Mouse (Mus musculus): ENCODE results near the gene Prima1. TPM values are rescaled to one million over a fixed set of nuclear protein-coding genes. Genes with fewer than 3 reads are reported as not detected.

Prima1 gene
- polyA plus RNA-seq, 1 experiment, result not detected

- no peaks in the 10 kb centered on the region for H3K4me1 ChIP-seq (replicated peaks; ENCODE audit: control insufficient read depth, insufficient read depth, low read length)
- H3K36me3 ChIP-seq (ENCODE audit: control insufficient read depth, insufficient read depth, low read length), result no peaks in the 10 kb centered on the region
- 82% methylated on average over 12 of the region's 12 CpGs for WGBS
Measured at GRCm38 (mm10) chr12:103168892-103169291, 73.1 kb downstream of the Prima1 start.

GRCm38 (mm10) chr12:103164101-103165030, 77.6 kb downstream of the Prima1 start:
- DNase-seq, result no peak
- H3K4me1 ChIP-seq (replicated peaks; ENCODE audit: control insufficient read depth, insufficient read depth, low read length), result no peaks in the 10 kb centered on the region
- 79% methylated on average over 14 of the region's 14 CpGs for WGBS
- TF ChIP-seq CTCF (IDR thresholded peaks at IDR 0.05; ENCODE audit: borderline replicate concordance, control insufficient read depth, extremely low read depth, insufficient read depth, low read length, poor library complexity) (no peak), POLR2A (IDR thresholded peaks at IDR 0.05; ENCODE audit: control insufficient read depth, extremely low read depth, insufficient read depth, low read length, poor library complexity) (no peak)
- H3K27me3 ChIP-seq (ENCODE audit: control insufficient read depth, insufficient read depth, low read length), result no peaks in the 10 kb centered on the region
- H3K36me3 ChIP-seq (ENCODE audit: control insufficient read depth, insufficient read depth, low read length), result no peaks in the 10 kb centered on the region
- H3K27ac ChIP-seq (ENCODE audit: control insufficient read depth, insufficient read depth, low read length), result no peak overlapping the region
- H3K4me3 ChIP-seq (ENCODE audit: control insufficient read depth, insufficient read depth, low read length), result no peak overlapping the region

More at GRCm38 (mm10) chr12:103168892-103169291, 73.1 kb downstream of the Prima1 start:
- DNase-seq, result no peak
- Histone ChIP-seq H3K27me3 (ENCODE audit: control insufficient read depth, insufficient read depth, low read length) (no peaks in the 10 kb centered on the region), H3K27ac (ENCODE audit: control insufficient read depth, insufficient read depth, low read length) (no peak overlapping the region), H3K4me3 (ENCODE audit: control insufficient read depth, insufficient read depth, low read length) (no peak overlapping the region)
- no peak for TF ChIP-seq POLR2A (IDR thresholded peaks at IDR 0.05; ENCODE audit: control insufficient read depth, extremely low read depth, insufficient read depth, low read length, poor library complexity)
- no peak for TF ChIP-seq CTCF (IDR thresholded peaks at IDR 0.05; ENCODE audit: borderline replicate concordance, control insufficient read depth, extremely low read depth, insufficient read depth, low read length, poor library complexity)

GRCm38 (mm10) chr12:103163596-103163995, 78.4 kb downstream of the Prima1 start:
- no peak overlapping the region for H3K27ac ChIP-seq (ENCODE audit: control insufficient read depth, insufficient read depth, low read length)
- no peaks in the 10 kb centered on the region for H3K36me3 ChIP-seq (ENCODE audit: control insufficient read depth, insufficient read depth, low read length)
- no peaks in the 10 kb centered on the region for H3K4me1 ChIP-seq (replicated peaks; ENCODE audit: control insufficient read depth, insufficient read depth, low read length)
- no peak for DNase-seq
- 87% methylated on average over 10 of the region's 10 CpGs for WGBS
- no peak overlapping the region for H3K4me3 ChIP-seq (ENCODE audit: control insufficient read depth, insufficient read depth, low read length)
- H3K27me3 ChIP-seq (ENCODE audit: control insufficient read depth, insufficient read depth, low read length), result no peaks in the 10 kb centered on the region
- no peak for TF ChIP-seq POLR2A (IDR thresholded peaks at IDR 0.05; ENCODE audit: control insufficient read depth, extremely low read depth, insufficient read depth, low read length, poor library complexity)
- TF ChIP-seq CTCF (IDR thresholded peaks at IDR 0.05; ENCODE audit: borderline replicate concordance, control insufficient read depth, extremely low read depth, insufficient read depth, low read length, poor library complexity), result no peak

- no peak for TF ChIP-seq CTCF (IDR thresholded peaks at IDR 0.05; ENCODE audit: borderline replicate concordance, control insufficient read depth, extremely low read depth, insufficient read depth, low read length, poor library complexity)
- no peak for TF ChIP-seq POLR2A (IDR thresholded peaks at IDR 0.05; ENCODE audit: control insufficient read depth, extremely low read depth, insufficient read depth, low read length, poor library complexity)
- Histone ChIP-seq H3K27me3 (ENCODE audit: control insufficient read depth, insufficient read depth, low read length) (no peaks in the 10 kb centered on the region), H3K36me3 (ENCODE audit: control insufficient read depth, insufficient read depth, low read length) (no peaks in the 10 kb centered on the region), H3K4me3 (ENCODE audit: control insufficient read depth, insufficient read depth, low read length) (no peak overlapping the region), H3K27ac (ENCODE audit: control insufficient read depth, insufficient read depth, low read length) (no peak overlapping the region), H3K4me1 (replicated peaks; ENCODE audit: control insufficient read depth, insufficient read depth, low read length) (no peaks in the 10 kb centered on the region)
- DNase-seq, result no peak
- 96% methylated on average over 4 of the region's 4 CpGs for WGBS
Measured at GRCm38 (mm10) chr12:103160721-103161120, 81.2 kb downstream of the Prima1 start.

GRCm38 (mm10) chr12:103159016-103159415, 82.9 kb downstream of the Prima1 start:
- H3K27me3 ChIP-seq (ENCODE audit: control insufficient read depth, insufficient read depth, low read length), result no peaks in the 10 kb centered on the region
- H3K36me3 ChIP-seq (ENCODE audit: control insufficient read depth, insufficient read depth, low read length), result no peaks in the 10 kb centered on the region
- H3K27ac ChIP-seq (ENCODE audit: control insufficient read depth, insufficient read depth, low read length), result no peak overlapping the region
- TF ChIP-seq CTCF (IDR thresholded peaks at IDR 0.05; ENCODE audit: borderline replicate concordance, control insufficient read depth, extremely low read depth, insufficient read depth, low read length, poor library complexity) (no peak), POLR2A (IDR thresholded peaks at IDR 0.05; ENCODE audit: control insufficient read depth, extremely low read depth, insufficient read depth, low read length, poor library complexity) (no peak)
- WGBS, result 82% methylated on average over 8 of the region's 8 CpGs
- no peak overlapping the region for H3K4me3 ChIP-seq (ENCODE audit: control insufficient read depth, insufficient read depth, low read length)
- no peak for DNase-seq
- no peaks in the 10 kb centered on the region for H3K4me1 ChIP-seq (replicated peaks; ENCODE audit: control insufficient read depth, insufficient read depth, low read length)

- no peaks in the 10 kb centered on the region for H3K36me3 ChIP-seq (ENCODE audit: control insufficient read depth, insufficient read depth, low read length)
- H3K27ac ChIP-seq (ENCODE audit: control insufficient read depth, insufficient read depth, low read length), result no peak overlapping the region
- DNase-seq, result no peak
- WGBS, result 82% methylated on average over 18 of the region's 18 CpGs
- H3K4me3 ChIP-seq (ENCODE audit: control insufficient read depth, insufficient read depth, low read length), result no peak overlapping the region
- H3K27me3 ChIP-seq (ENCODE audit: control insufficient read depth, insufficient read depth, low read length), result no peaks in the 10 kb centered on the region
- TF ChIP-seq CTCF (IDR thresholded peaks at IDR 0.05; ENCODE audit: borderline replicate concordance, control insufficient read depth, extremely low read depth, insufficient read depth, low read length, poor library complexity) (no peak), POLR2A (IDR thresholded peaks at IDR 0.05; ENCODE audit: control insufficient read depth, extremely low read depth, insufficient read depth, low read length, poor library complexity) (no peak)
- no peaks in the 10 kb centered on the region for H3K4me1 ChIP-seq (replicated peaks; ENCODE audit: control insufficient read depth, insufficient read depth, low read length)
Measured at GRCm38 (mm10) chr12:103157129-103157910, 84.6 kb downstream of the Prima1 start.
